Mouse (Mus musculus) embryonic fibroblast, embryonic 13.5 days (primary cell): ENCODE measurements around the gene Rrbp1. TPM values are rescaled to one million over a fixed set of nuclear protein-coding genes. Genes with fewer than 3 reads are reported as not detected.

Experiments used
- H3K27ac ChIP-seq: 2 replicates; pipeline ENCODE4 v1.5.1; 2012; ENCODE audit warnings: low read length, control low read depth, inconsistent platforms; ENCODE audit not compliant: insufficient read depth
- H3K4me1 ChIP-seq: 2 replicates; pipeline ENCODE4 v1.6.1; 2011; ENCODE audit warnings: low read length; ENCODE audit not compliant: control insufficient read depth, insufficient read depth
- H3K4me3 ChIP-seq: 2 replicates; pipeline ENCODE4 v1.5.1; 2011; ENCODE audit warnings: mild to moderate bottlenecking, control low read depth, low read length; ENCODE audit not compliant: insufficient read depth
- CTCF ChIP-seq: IDR thresholded peaks from 2 replicates; pipeline ENCODE4 v1.5.1; 2011; ENCODE audit warnings: mild to moderate bottlenecking, control low read depth, low read length, moderate library complexity, borderline replicate concordance; ENCODE audit not compliant: insufficient read depth
- POLR2A ChIP-seq: IDR thresholded peaks from 2 replicates; pipeline ENCODE4 v1.6.1; 2011; ENCODE audit warnings: low read depth, mild to moderate bottlenecking, control low read depth, low read length, moderate library complexity
- polyA plus RNA-seq: library from polyadenylated mRNA; stranded (reverse); fragments of >200 nt; gene quantifications from 2 replicates; pipeline ENCODE4 v1.2.4, GENCODE M21; 2011; ENCODE audit warnings: low read depth; ENCODE audit not compliant: missing spikeins, insufficient read length

Rrbp1 gene
- polyA plus RNA-seq = 538 and 568 TPM in 2 replicates

GRCm38 (mm10) chr2:144011080-144011551 lies at the start of gene Rrbp1:
Gene Rrbp1 (minus strand): TSS chr2:144011263.
- Histone ChIP-seq H3K27ac (peak within 1 kb of the TSS; percentile 96), H3K4me3 (peak within 1 kb of the TSS; percentile 97), H3K4me1 (peaks cover 2% of the 10 kb centered on the region; the same call in 1 of the 2 replicates)
- TF ChIP-seq POLR2A (peak; percentile 97), CTCF (no peak)

GRCm38 (mm10) chr2:144057735-144058134 lies 46.7 kb upstream of the Rrbp1 start:
- H3K27ac ChIP-seq = no peak overlapping the region
- TF ChIP-seq POLR2A = no peak
- no peak for TF ChIP-seq CTCF

GRCm38 (mm10) chr2:144052410-144053065 lies 41.5 kb upstream of the Rrbp1 start:
- Histone ChIP-seq H3K27ac (no peak overlapping the region), H3K4me1 (no peaks in the 10 kb centered on the region), H3K4me3 (no peak overlapping the region)
- TF ChIP-seq POLR2A (no peak), CTCF (no peak)

More at GRCm38 (mm10) chr2:144057735-144058134, 46.7 kb upstream of the Rrbp1 start:
- Histone ChIP-seq H3K4me3 (no peak overlapping the region), H3K4me1 (no peaks in the 10 kb centered on the region)

- TF ChIP-seq POLR2A (no peak), CTCF (no peak)
- no peak overlapping the region for H3K4me3 ChIP-seq
- no peaks in the 10 kb centered on the region for H3K4me1 ChIP-seq
- H3K27ac ChIP-seq = no peak overlapping the region
Measured at GRCm38 (mm10) chr2:144050861-144051260, 39.8 kb upstream of the Rrbp1 start.

GRCm38 (mm10) chr2:144050146-144050680 lies 39.1 kb upstream of the Rrbp1 start:
- H3K4me1 ChIP-seq = no peaks in the 10 kb centered on the region
- H3K4me3 ChIP-seq = no peak overlapping the region
- TF ChIP-seq POLR2A (no peak), CTCF (no peak)
- H3K27ac ChIP-seq = no peak overlapping the region

GRCm38 (mm10) chr2:144046916-144047315 lies 35.9 kb upstream of the Rrbp1 start:
- no peak overlapping the region for H3K27ac ChIP-seq
- no peak overlapping the region for H3K4me3 ChIP-seq
- TF ChIP-seq POLR2A (no peak), CTCF (no peak)
- H3K4me1 ChIP-seq = no peaks in the 10 kb centered on the region

- Histone ChIP-seq H3K27ac (no peak overlapping the region), H3K4me1 (no peaks in the 10 kb centered on the region), H3K4me3 (no peak overlapping the region)
- TF ChIP-seq POLR2A (no peak), CTCF (no peak)
Measured at GRCm38 (mm10) chr2:144045756-144046560, 34.9 kb upstream of the Rrbp1 start.

- H3K4me1 ChIP-seq = no peaks in the 10 kb centered on the region
- no peak overlapping the region for H3K4me3 ChIP-seq
- TF ChIP-seq CTCF = no peak
- no peak overlapping the region for H3K27ac ChIP-seq
Measured at GRCm38 (mm10) chr2:144044726-144045125, 33.7 kb upstream of the Rrbp1 start.

GRCm38 (mm10) chr2:144032664-144033063 lies 21.6 kb upstream of the Rrbp1 start, which contains the start of gene Banf2:
Gene Banf2 (plus strand): TSS chr2:144033059.
- Histone ChIP-seq H3K4me1 (no peaks in the 10 kb centered on the region), H3K4me3 (no peak within 1 kb of the TSS), H3K27ac (no peak within 1 kb of the TSS)
- no peak for TF ChIP-seq POLR2A
- no peak for TF ChIP-seq CTCF
